Mouse (Mus musculus) myocyte (in vitro differentiated cells): ENCODE data around the gene Fip1l1.

Source experiments
- MYOD1 ChIP-seq, 3 experiments: IDR thresholded peaks; one replicate each; pipeline ENCODE4 v1.6.1; 2011; ENCODE audit warnings: control low read depth in 2 of 3, low read depth in 2 of 3, mild to moderate bottlenecking in 2 of 3, moderate library complexity in 1 of 3; ENCODE audit not compliant: insufficient read length in 2 of 3, control insufficient read depth in 1 of 3
- POLR2A ChIP-seq: IDR thresholded peaks from one replicate; pipeline ENCODE4 v1.6.1; 2011; ENCODE audit warnings: low read depth, mild to moderate bottlenecking, control low read depth, moderate library complexity; ENCODE audit not compliant: insufficient read length
- USF1 ChIP-seq: IDR thresholded peaks from one replicate; pipeline ENCODE4 v1.6.1; 2011; ENCODE audit warnings: low read depth, mild to moderate bottlenecking, control low read depth, moderate library complexity

GRCm38 (mm10) chr5:74530785-74531184 is 4.5 kb upstream of the Fip1l1 start:
- TF ChIP-seq MYOD1 (IDR thresholded peaks at IDR 0.05; ENCODE audit: control insufficient read depth in 1 of 3, insufficient read length in 2 of 3, low read depth in 2 of 3) (no peak), POLR2A (no peak), USF1 (no peak)
